Mouse (Mus musculus) megakaryocyte progenitor cell, adult 5-6 weeks (primary cell): ENCODE results near the gene Sufu. TPM values are rescaled to one million over a fixed set of nuclear protein-coding genes. Genes with fewer than 3 reads are reported as not detected.

Source experiments
- ATAC-seq: replicated peaks from 2 replicates; pipeline ENCODE4 v1.8.0; 2016; ENCODE audit warnings: mild to moderate bottlenecking, moderate TSS enrichment, inconsistent platforms; ENCODE audit not compliant: poor library complexity
- total RNA-seq, 2 experiments: library from RNA; stranded (forward) in 1 of 2; stranded (reverse) in 1 of 2; fragments of 157-497, 149-512 nt in 1 of 2; fragments of 200-1000 nt in 1 of 2; gene quantifications; 2 replicates each; pipeline versions ENCODE4 v1.2.3 to v1.2.4; 2015 to 2017

The Sufu gene
- total RNA-seq, 2 experiments from 2014 or later, result 6.6 to 14.9 TPM

GRCm38 (mm10) chr19:46426488-46426887, 29.8 kb downstream of the Sufu start:
- ATAC-seq, result no peak

- no peak for ATAC-seq
These were observed 32.6 kb downstream of the Sufu start for GRCm38 (mm10) chr19:46429250-46429649.

- no peak for ATAC-seq
These were observed 37.0 kb downstream of the Sufu start for GRCm38 (mm10) chr19:46433712-46434111.

GRCm38 (mm10) chr19:46434148-46434547, 37.5 kb downstream of the Sufu start:
- no peak for ATAC-seq

- ATAC-seq, result no peak
These were observed 37.9 kb downstream of the Sufu start for GRCm38 (mm10) chr19:46434591-46434990.

GRCm38 (mm10) chr19:46435492-46435891, 38.8 kb downstream of the Sufu start:
- peak; percentile 50; the same call in 1 of the 2 replicates for ATAC-seq

GRCm38 (mm10) chr19:46443509-46443908, 46.8 kb downstream of the Sufu start:
- ATAC-seq, result no peak

GRCm38 (mm10) chr19:46444209-46444608, 47.5 kb downstream of the Sufu start:
- peak; percentile 95 for ATAC-seq

GRCm38 (mm10) chr19:46445641-46446040, 48.9 kb downstream of the Sufu start:
- no peak for ATAC-seq

- no peak for ATAC-seq
These were observed 49.8 kb downstream of the Sufu start for GRCm38 (mm10) chr19:46446436-46447020.

- no peak for ATAC-seq
These were observed 50.4 kb downstream of the Sufu start for GRCm38 (mm10) chr19:46447110-46447509.

GRCm38 (mm10) chr19:46447911-46448310, 51.2 kb downstream of the Sufu start:
- no peak for ATAC-seq

GRCm38 (mm10) chr19:46449261-46450005, 52.7 kb downstream of the Sufu start:
- no peak for ATAC-seq

- peak; percentile 65 for ATAC-seq
These were observed 55.5 kb downstream of the Sufu start for GRCm38 (mm10) chr19:46452052-46452827.

GRCm38 (mm10) chr19:46452916-46453315, 56.2 kb downstream of the Sufu start:
- no peak for ATAC-seq

GRCm38 (mm10) chr19:46454126-46454880, 57.6 kb downstream of the Sufu start:
- no peak for ATAC-seq

- ATAC-seq, result peak; percentile 89
These were observed 58.3 kb downstream of the Sufu start for GRCm38 (mm10) chr19:46455032-46455431.

- ATAC-seq, result no peak
These were observed 58.9 kb downstream of the Sufu start for GRCm38 (mm10) chr19:46455556-46455955.

- ATAC-seq, result no peak
These were observed 59.5 kb downstream of the Sufu start for GRCm38 (mm10) chr19:46456018-46456735.

- no peak for ATAC-seq
These were observed 61.1 kb downstream of the Sufu start for GRCm38 (mm10) chr19:46457798-46458197.
